Mouse (Mus musculus) ovary, adult 10 weeks (tissue): ENCODE measurements around the gene Gm10491. TPM values are rescaled to one million over a fixed set of nuclear protein-coding genes. Genes with fewer than 3 reads are reported as not detected.

Experiments
- polyA plus RNA-seq: library from polyadenylated mRNA; stranded (reverse); fragments of 350-450 nt; fragmentation: Illumina TruSeq; extraction: RNeasy Lipid Tissue Mini Kit (QIAGEN cat#74804); gene quantifications from one replicate; pipeline ENCODE4 v1.2.3, GENCODE M21; 2014

The Gm10491 gene
- not detected for polyA plus RNA-seq

DNA sequence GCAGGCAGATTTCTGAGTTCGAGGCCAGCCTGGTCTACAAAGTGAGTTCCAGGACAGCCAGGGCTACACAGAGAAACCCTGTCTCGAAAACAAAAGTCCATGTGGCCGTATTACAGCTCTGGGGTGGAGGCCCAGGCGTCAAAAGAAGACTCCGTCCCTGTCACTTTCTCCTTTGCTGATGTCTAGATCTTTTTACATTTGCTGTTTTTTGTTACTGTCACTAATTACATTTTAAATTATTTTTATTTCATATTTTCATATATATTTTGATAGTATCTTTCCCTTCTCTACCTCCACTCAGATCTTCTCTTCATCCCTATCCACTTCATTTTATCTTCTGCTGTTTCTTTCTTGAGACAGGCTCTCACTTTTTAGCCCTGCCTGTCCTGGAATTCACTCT lies at the start of gene Gm10491:
Gene Gm10491 (minus strand): TSS at position 101 of the 400 bp plus-strand sequence.

DNA sequence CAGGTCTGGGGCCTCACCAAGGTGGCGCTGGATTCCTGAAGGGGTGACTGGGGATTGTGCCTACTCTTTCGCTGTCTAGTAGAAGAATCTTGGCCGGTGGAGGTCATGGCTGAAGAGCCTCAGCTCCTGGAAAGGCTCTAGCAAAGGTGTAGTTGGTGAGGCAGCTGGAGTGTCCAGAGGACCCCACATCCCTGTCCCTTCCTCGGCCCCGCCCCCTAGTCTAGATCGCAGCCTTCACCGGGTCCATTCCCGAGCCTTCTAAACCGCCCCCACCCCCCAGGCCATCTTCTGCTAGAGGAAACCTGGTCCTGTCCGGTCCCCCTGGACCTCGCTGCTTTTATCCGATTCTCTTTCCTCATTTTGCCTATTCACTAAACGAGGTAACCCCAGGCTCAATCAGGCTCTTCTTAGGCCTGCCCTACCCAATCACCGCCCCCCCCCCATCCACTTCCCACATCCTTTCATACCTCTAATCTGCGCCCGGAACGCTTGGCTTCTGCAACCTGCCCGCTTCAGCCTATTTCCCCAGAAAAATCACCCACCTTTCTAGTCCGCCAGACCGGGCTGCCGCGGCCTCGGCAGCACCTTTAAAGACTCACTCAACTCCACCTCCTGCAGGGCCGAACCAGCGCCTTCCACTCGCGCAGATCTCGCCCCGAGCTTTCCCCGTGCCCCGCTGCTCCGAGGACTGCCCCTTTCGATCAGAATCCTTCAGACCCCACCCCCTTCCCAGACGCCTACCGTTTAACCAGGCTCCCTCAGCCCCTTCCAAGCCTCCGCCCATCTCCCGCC lies 39.7 kb upstream of the Gm10491 start, which contains the start of gene Hdac6:
Gene Hdac6 (minus strand): TSS at position 782 of the 792 bp plus-strand sequence.

DNA sequence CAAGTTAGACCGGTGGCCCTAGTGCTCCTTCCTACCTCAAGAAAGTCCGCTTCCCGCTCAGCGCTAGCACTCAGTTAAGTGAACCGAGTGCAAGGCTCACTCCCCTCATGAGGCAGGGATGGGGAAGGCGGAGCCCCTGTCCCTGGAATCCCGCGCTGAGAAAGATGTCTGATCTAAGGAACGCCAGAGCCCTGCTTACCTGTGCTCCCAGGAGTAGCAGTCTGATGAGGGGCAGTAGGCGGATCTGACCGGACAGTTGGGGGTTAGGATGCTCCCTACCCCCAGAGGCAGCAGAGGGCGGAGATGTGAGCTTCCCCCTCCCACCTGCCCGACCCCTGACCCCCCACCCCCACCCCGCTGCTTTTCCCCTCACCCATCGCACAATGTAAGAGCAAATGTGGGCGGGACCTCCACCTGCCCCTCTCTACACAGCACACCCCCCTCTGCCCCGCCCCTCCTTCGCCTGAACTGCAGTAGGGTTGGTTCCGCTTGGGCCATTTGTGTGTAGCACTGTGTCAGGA lies 20.7 kb upstream of the Gm10491 start, which contains the start of gene Eras:
Gene Eras (minus strand): TSS at position 338 of the 521 bp plus-strand sequence.

DNA sequence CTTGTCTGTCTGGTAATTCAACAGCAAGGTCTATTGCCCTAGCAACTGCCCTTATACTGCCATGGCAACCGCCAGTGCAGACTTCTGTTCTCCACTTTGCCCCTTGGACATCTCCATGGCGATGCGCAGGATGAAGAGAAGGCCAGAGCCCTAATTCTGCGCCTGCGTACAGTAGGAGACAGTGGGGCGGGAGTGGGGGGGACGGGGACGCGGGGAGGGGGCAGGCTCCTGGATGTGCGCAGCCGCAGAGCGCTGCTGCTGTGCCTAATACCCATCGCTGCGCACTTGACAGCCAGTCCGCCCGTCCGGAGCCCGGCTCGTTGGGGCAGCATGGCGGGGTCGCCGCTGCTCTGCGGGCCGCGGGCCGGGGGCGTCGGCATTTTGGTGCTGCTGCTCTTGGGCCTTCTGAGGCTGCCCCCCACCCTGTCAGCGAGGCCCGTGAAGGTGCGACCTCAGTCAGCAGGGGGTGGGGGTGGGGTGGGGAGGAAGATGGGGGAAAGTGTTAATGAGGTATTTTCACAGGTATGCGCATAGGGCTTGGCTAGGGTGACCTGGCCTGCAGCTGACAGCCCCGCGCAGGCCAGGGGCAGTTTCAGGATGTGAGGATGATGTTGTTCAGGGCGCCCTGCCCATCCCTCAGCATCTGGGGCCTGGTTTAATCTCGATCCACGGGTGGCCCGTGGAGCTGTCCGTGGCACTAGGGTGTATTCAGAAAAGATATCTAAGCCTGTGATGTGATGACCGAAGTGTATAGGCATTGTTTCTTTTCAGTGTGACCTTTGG lies 12.2 kb upstream of the Gm10491 start, which contains the start of gene Pcsk1n:
Gene Pcsk1n (plus strand): TSS at position 222 of the 783 bp plus-strand sequence.

DNA sequence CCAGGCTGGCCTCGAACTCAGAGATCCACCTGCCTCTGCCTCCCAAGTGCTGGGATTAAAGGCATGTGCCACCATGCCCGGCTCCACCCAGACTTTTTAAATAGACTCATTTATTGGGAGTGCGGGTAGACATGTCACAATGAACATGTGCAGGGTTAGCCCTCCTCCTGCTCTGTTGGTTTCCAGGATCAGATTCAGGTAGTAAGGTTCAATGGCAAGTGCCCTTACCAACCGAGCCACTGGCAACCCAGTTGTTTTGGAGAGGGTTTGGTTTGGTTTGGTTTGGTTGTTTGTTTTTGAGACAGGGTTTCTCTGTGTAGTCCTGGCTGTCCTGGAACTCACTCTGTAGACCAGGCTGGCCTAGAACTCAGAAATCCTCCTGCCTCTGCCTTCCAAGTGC lies 1.6 kb upstream of the Gm10491 start, which contains the start of gene Gm10490:
Gene Gm10490 (plus strand): TSS at position 301 of the 400 bp plus-strand sequence.

DNA sequence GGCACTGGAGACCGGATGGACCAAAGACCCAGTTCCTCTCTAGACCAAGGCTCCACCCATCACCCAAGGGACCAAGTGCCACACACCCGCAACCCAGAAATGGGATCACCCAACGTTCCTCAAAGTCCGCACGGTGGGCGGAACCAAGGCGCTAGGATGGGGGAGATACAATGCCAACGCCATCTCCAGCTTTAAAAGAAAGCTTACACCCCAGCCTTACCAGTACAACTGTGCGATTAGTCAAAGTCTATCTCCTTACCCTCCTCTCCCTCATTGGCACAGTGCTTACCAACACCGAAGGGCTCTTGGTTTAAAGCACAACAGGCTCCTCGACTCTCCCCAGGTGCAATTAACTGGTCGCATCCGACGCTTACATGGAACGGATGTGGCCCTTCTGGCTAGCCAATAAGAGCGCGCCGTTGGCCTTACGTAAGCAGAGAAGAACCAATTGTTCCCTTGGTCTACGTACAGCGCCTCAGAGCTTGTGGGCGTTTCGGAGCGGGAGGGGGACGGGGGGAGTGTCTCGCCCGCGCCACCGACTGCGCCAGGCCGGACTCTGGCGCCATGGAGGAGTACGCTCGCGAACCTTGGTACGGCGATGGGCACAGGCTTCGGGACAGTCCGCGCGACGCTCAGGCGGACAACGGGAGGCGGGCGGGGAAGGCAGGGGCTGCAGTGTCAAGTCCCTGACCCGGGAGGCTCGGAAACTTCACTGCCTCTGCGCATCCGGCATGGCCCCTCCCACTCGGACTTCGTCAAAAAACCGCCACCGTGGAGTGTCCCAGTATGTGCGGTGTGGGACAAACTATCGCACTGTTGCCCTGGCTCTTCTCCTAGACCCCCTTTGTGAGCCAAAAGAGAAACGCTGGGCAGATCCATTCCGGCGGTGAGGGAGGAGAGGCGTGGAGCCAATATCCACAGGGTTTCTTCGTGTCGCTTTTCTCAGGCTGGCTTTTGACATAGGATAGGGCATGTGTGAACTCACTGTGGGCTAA lies 8.5 kb downstream of the Gm10491 start, which contains the start of the genes Pqbp1 and Timm17b:
Gene Pqbp1 (minus strand): TSS at position 390 of the 995 bp plus-strand sequence.
Gene Timm17b (plus strand): TSS at position 478 of the 995 bp plus-strand sequence.

DNA sequence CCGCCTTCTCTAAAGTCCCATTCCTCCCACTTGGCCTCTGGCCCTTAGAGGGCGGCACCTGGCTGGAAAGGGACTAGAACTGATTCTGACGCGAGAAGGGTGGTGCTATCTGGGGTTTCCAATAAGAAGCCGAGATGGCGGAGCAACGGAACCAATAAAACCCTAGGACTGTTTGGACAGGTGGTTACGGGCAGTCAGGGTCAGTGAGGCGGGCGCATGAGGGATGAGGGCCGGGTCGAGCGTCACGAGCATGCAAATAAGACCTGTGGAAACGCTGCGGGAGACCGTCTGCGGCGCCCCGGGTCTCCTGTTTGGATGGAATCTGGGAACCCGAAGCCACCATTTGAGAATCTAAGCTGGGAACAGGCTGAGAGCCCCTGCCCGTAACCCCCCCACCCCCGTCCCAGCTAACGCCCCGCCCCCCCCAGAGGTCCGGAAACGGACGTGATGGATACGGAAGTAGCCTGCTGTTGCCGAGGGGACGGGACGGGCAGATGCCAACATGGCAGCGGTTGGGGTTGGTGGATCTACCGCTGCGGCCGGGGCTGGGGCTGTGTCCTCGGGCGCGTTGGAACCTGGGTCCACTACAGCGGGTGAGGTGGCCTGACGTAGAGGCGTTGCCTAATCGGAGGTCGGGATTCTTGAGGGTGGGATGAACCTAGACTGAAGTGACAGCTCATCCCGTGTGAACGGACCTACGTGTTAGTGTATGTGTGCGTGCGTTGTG lies 23.6 kb downstream of the Gm10491 start, which contains the start of gene Slc35a2:
Gene Slc35a2 (plus strand): TSS at position 188 of the 727 bp plus-strand sequence.

DNA sequence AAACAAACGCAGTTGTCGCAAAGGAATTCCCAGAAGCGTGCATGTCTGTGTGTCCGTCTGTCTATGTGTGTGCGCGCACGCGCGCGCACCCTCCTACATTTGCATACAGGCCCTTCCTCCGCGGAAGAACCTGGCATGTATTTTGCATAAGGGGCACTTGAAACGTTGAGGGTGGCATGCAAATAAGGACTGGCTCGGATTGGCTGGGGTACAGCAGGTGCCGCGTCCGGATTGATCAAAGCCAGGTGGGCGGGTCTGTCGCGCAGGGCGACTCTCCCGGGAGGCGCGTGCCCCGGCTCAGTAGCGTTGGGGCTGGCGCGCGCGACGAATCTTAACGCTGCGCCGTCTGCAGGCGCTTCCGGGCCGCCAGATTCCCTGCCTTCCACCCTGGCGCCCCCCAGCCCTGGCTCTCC lies 29.6 kb downstream of the Gm10491 start, which contains the start of gene Pim2:
Gene Pim2 (plus strand): TSS at position 256 of the 413 bp plus-strand sequence.

Other genes with a start within 250 kb of the Gm10491 start
- gene Plp2, start 236.4 kb downstream of the Gm10491 start, polyA plus RNA-seq: 62.5 TPM
- gene Magix, start 226.6 kb downstream of the Gm10491 start, polyA plus RNA-seq: 0.43 TPM
- gene Gpkow, start 210.7 kb downstream of the Gm10491 start, polyA plus RNA-seq: 77.7 TPM
- gene Wdr45, start 193.5 kb downstream of the Gm10491 start, polyA plus RNA-seq: 4.6 TPM
- gene Gm45208, start 185.6 kb downstream of the Gm10491 start, polyA plus RNA-seq: not detected
- 17.5 TPM for gene Praf2, start 179.4 kb downstream of the Gm10491 start, polyA plus RNA-seq
- gene Ccdc120, start 156.9 kb downstream of the Gm10491 start, polyA plus RNA-seq: 1.6 TPM
- 9.8 TPM for gene Tfe3, start 145.3 kb downstream of the Gm10491 start, polyA plus RNA-seq
- 12.8 TPM for gene Gripap1, start 118.1 kb downstream of the Gm10491 start, polyA plus RNA-seq
- 0.74 TPM for gene Kcnd1, start 85.5 kb downstream of the Gm10491 start, polyA plus RNA-seq
- gene Otud5, start 66.5 kb downstream of the Gm10491 start, polyA plus RNA-seq: 41.7 TPM
- gene Pim2, start 29.6 kb downstream of the Gm10491 start, polyA plus RNA-seq: 5.0 TPM
- 3.1 TPM for gene Slc35a2, start 23.8 kb downstream of the Gm10491 start, polyA plus RNA-seq
- 18.8 TPM for gene Pqbp1, start 8.6 kb downstream of the Gm10491 start, polyA plus RNA-seq
- gene Timm17b, start 8.5 kb downstream of the Gm10491 start, polyA plus RNA-seq: 3.8 TPM
- not detected for gene Gm10490, start 1.7 kb upstream of the Gm10491 start, polyA plus RNA-seq
- not detected for gene Pcsk1n, start 12.0 kb upstream of the Gm10491 start, polyA plus RNA-seq
- gene Eras, start 20.8 kb upstream of the Gm10491 start, polyA plus RNA-seq: not detected
- gene Hdac6, start 40.1 kb upstream of the Gm10491 start, polyA plus RNA-seq: 3.9 TPM
- 2.5 TPM for gene Gata1, start 70.2 kb upstream of the Gm10491 start, polyA plus RNA-seq
- gene Glod5, start 110.7 kb upstream of the Gm10491 start, polyA plus RNA-seq: not detected
- 18.8 TPM for gene Suv39h1, start 166.9 kb upstream of the Gm10491 start, polyA plus RNA-seq
- 0.63 TPM for gene Was, start 182.7 kb upstream of the Gm10491 start, polyA plus RNA-seq
- gene Wdr13, start 225.1 kb upstream of the Gm10491 start, polyA plus RNA-seq: 47.5 TPM
- gene Rbm3, start 238.0 kb upstream of the Gm10491 start, polyA plus RNA-seq: 978 TPM